Mouse (Mus musculus): Measurements from ENCODE around the gene Ptpn21. TPM values are rescaled to one million over a fixed set of nuclear protein-coding genes. Genes with fewer than 3 reads are reported as not detected.

The Ptpn21 gene
- polyA plus RNA-seq, 1 experiment from 2014 or later = 8.4 TPM

DNA sequence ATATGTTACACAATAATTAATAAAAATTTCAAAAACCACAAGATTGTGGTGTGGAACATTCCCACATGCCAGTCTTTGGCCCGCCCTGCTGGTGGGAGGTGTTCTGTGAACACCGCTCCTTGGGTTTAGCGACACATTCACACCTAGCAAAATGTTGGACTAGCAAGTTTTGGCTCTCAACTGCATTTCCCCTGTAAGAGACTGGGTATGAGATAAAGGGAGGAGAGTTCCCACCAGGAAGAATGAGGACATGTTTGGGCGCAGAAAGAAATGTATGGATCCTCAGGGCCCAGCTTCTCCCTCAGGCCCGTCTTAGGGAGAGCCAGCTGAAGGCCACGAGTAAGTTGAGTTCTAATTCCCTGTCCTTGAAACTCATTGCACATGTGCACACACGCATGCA lies 74.6 kb downstream of the Ptpn21 start:
- DNase-seq (ENCODE audit: low spot score, missing footprints) = peak; percentile 31
- no peak for ATAC-seq (ENCODE audit: low FRiP score)
- 0 out of 2 replicates have a peak, but pooled peaks cover 2% of the 10 kb centered on the region for H3K36me3 ChIP-seq (ENCODE audit: control insufficient read depth, insufficient read depth, low read length)
- no peak overlapping the region for H3K4me3 ChIP-seq (ENCODE audit: low read depth, low read length)
- no peak overlapping the region for H3K9ac ChIP-seq (ENCODE audit: low read length)
- H3K4me2 ChIP-seq = no peak overlapping the region
- no peak overlapping the region for H3K27ac ChIP-seq (ENCODE audit: low read depth, low read length)
- H3K4me1 ChIP-seq (ENCODE audit: control insufficient read depth, insufficient read depth, low read length) = no peaks in the 10 kb centered on the region
- no peaks in the 10 kb centered on the region for H3K9me3 ChIP-seq (ENCODE audit: control insufficient read depth, low read length)
- 94% methylated on average over 7 of the region's 7 CpGs for WGBS
- H3K27me3 ChIP-seq (ENCODE audit: control insufficient read depth, insufficient read depth, low read length) = no peaks in the 10 kb centered on the region

DNA sequence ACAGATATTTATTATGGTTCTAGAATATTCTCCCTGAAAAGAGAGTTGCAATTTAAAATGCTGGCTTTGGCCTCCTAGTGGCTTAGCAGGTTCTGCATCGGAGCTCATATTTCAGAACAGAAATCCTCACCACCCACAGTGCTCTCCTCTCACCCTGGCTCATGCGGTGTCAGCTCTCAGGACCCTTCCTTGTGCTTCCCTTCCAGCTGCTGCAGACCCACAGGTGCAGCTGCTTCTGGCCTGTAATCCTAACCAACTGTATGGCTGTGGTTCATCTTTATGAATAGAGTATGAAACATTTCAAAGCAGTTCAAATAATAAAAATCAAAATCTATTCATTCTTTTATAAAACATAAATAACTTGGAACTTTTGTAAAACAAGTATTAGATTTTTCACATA lies 80.3 kb downstream of the Ptpn21 start:
- Histone ChIP-seq H3K27ac (ENCODE audit: low read depth, low read length) (no peak overlapping the region), H3K9ac (ENCODE audit: low read length) (no peak overlapping the region), H3K36me3 (ENCODE audit: control insufficient read depth, insufficient read depth, low read length) (no peaks in the 10 kb centered on the region), H3K27me3 (ENCODE audit: control insufficient read depth, insufficient read depth, low read length) (no peaks in the 10 kb centered on the region), H3K4me1 (ENCODE audit: control insufficient read depth, insufficient read depth, low read length) (no peaks in the 10 kb centered on the region), H3K9me3 (ENCODE audit: control insufficient read depth, low read length) (no peaks in the 10 kb centered on the region), H3K4me3 (ENCODE audit: low read depth, low read length) (no peak overlapping the region), H3K4me2 (no peak overlapping the region)
- 77% methylated on average over 2 of the region's 2 CpGs for WGBS
- DNase-seq (ENCODE audit: low spot score, missing footprints) (no peak), ATAC-seq (ENCODE audit: low FRiP score) (no peak)

- Histone ChIP-seq H3K4me3 (ENCODE audit: low read depth, low read length) (no peak overlapping the region), H3K36me3 (ENCODE audit: control insufficient read depth, insufficient read depth, low read length) (no peaks in the 10 kb centered on the region), H3K27ac (ENCODE audit: low read depth, low read length) (no peak overlapping the region), H3K27me3 (ENCODE audit: control insufficient read depth, insufficient read depth, low read length) (no peaks in the 10 kb centered on the region), H3K9ac (ENCODE audit: low read length) (no peak overlapping the region), H3K4me2 (no peak overlapping the region), H3K4me1 (ENCODE audit: control insufficient read depth, insufficient read depth, low read length) (no peaks in the 10 kb centered on the region), H3K9me3 (ENCODE audit: control insufficient read depth, low read length) (no peaks in the 10 kb centered on the region)
- ATAC-seq (ENCODE audit: low FRiP score) (no peak), DNase-seq (ENCODE audit: low spot score, missing footprints) (no peak)
Observed at GRCm38 (mm10) chr12:98644852-98645251, 92.4 kb downstream of the Ptpn21 start.

- Histone ChIP-seq H3K9me3 (ENCODE audit: control insufficient read depth, low read length) (no peaks in the 10 kb centered on the region), H3K9ac (ENCODE audit: low read length) (peak overlapping the region; percentile 75), H3K4me1 (ENCODE audit: control insufficient read depth, insufficient read depth, low read length) (no peaks in the 10 kb centered on the region), H3K27ac (ENCODE audit: low read depth, low read length) (no peak overlapping the region), H3K36me3 (ENCODE audit: control insufficient read depth, insufficient read depth, low read length) (no peaks in the 10 kb centered on the region), H3K4me2 (peak overlapping the region; percentile 61), H3K4me3 (ENCODE audit: low read depth, low read length) (peak overlapping the region; percentile 77), H3K27me3 (ENCODE audit: control insufficient read depth, insufficient read depth, low read length) (no peaks in the 10 kb centered on the region)
- DNase-seq (ENCODE audit: low spot score, missing footprints) = no peak
- 3% methylated on average over 16 of the region's 16 CpGs for WGBS
- peak; percentile 91 for ATAC-seq (ENCODE audit: low FRiP score)
Observed at GRCm38 (mm10) chr12:98628260-98628970, 108.8 kb downstream of the Ptpn21 start.

DNA sequence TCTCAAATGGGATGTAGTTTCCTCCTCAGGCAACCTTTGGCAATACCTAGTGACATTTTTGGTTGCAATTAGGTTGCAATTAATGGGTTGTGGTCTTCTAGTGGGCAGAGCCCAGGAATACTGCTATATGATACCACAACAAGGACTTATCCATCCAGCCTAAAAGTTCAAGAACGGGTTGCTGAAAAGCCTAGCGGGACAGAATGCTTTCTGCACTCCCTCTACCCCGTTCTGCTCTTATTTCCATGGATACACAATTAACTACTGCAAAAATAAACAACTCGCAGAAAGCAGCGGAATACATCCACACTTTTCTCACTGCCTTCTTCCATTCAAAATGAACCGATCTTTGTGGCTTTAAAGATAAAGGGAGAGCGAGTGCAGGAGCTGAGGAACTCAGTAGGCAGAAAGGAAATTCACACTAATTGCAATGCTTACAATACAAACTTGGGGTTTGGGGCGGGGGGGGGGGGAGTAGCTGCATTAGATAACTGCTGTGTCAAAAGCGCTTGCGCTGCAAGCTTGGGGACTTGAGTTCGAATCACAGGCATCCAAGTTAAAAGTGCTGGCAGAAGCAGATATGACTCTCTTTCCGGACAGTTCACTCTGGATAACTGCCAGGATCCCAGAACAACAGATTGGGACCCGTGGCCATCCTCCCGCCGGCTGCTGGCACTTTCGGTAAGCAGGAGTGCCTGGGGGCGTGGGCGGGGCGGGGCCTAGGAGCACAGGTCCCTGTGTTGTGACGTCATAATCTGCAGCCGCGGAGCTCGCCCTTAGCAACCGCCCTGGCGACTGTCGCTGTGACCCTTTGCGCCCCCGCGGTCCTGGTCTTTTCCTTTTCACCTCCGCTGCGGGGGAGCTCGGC lies 109.6 kb downstream of the Ptpn21 start, which contains the start of gene Spata7:
Gene Spata7 (plus strand): TSS at position 766 of the 868 bp plus-strand sequence.
- Histone ChIP-seq H3K9ac (ENCODE audit: low read length) (peak within 1 kb of the TSS; percentile 75), H3K4me1 (ENCODE audit: control insufficient read depth, insufficient read depth, low read length) (no peaks in the 10 kb centered on the region), H3K36me3 (ENCODE audit: control insufficient read depth, insufficient read depth, low read length) (no peaks in the 10 kb centered on the region), H3K4me3 (ENCODE audit: low read depth, low read length) (peak within 1 kb of the TSS; percentile 77), H3K27me3 (ENCODE audit: control insufficient read depth, insufficient read depth, low read length) (no peaks in the 10 kb centered on the region), H3K4me2 (peak within 1 kb of the TSS; percentile 61), H3K27ac (ENCODE audit: low read depth, low read length) (no peak within 1 kb of the TSS), H3K9me3 (ENCODE audit: control insufficient read depth, low read length) (no peaks in the 10 kb centered on the region)
- ATAC-seq (ENCODE audit: low FRiP score) = peak; percentile 97
- WGBS = 5% methylated on average over 31 of the region's 32 CpGs
- peak; percentile 99 for DNase-seq (ENCODE audit: low spot score, missing footprints)

Other genes with a start within 250 kb of the Ptpn21 start
- gene Kcnk10, start 159.1 kb downstream of the Ptpn21 start, polyA plus RNA-seq (2014; fragmentation: Nextera tagmentation; extraction: Ambion mirVana) = 40.9 and 45.2 TPM in 2 replicates
- gene Spata7, start 109.2 kb downstream of the Ptpn21 start, polyA plus RNA-seq (2014; fragmentation: Nextera tagmentation; extraction: Ambion mirVana) = 21.8 and 22.7 TPM in 2 replicates
- gene Zc3h14, start 9.6 kb upstream of the Ptpn21 start, polyA plus RNA-seq (2014; fragmentation: Nextera tagmentation; extraction: Ambion mirVana) = 180 and 194 TPM in 2 replicates
- 22.0 and 23.2 TPM in 2 replicates for gene Eml5, start 164.1 kb upstream of the Ptpn21 start, polyA plus RNA-seq (2014; fragmentation: Nextera tagmentation; extraction: Ambion mirVana)
- 42.9 and 49.9 TPM in 2 replicates for gene Ttc8, start 183.2 kb upstream of the Ptpn21 start, polyA plus RNA-seq (2014; fragmentation: Nextera tagmentation; extraction: Ambion mirVana)

Data from midbrain, embryonic 11.5 days (tissue).